Mouse (Mus musculus) liver, adult 2 months (tissue): ENCODE results near the gene Nop2.

Experiments
- CTCF ChIP-seq: fragments of 200-500 bp; IDR thresholded peaks from 2 replicates; pipeline ENCODE4 v1.5.1; 2011; ENCODE audit warnings: low read depth, low read length, control low read depth
- POLR2A ChIP-seq: fragments of 200-500 bp; IDR thresholded peaks from 2 replicates; pipeline ENCODE4 v1.6.1; 2011; ENCODE audit warnings: low read length, control low read depth; ENCODE audit not compliant: insufficient read depth; ENCODE audit errors: extremely low read depth

DNA sequence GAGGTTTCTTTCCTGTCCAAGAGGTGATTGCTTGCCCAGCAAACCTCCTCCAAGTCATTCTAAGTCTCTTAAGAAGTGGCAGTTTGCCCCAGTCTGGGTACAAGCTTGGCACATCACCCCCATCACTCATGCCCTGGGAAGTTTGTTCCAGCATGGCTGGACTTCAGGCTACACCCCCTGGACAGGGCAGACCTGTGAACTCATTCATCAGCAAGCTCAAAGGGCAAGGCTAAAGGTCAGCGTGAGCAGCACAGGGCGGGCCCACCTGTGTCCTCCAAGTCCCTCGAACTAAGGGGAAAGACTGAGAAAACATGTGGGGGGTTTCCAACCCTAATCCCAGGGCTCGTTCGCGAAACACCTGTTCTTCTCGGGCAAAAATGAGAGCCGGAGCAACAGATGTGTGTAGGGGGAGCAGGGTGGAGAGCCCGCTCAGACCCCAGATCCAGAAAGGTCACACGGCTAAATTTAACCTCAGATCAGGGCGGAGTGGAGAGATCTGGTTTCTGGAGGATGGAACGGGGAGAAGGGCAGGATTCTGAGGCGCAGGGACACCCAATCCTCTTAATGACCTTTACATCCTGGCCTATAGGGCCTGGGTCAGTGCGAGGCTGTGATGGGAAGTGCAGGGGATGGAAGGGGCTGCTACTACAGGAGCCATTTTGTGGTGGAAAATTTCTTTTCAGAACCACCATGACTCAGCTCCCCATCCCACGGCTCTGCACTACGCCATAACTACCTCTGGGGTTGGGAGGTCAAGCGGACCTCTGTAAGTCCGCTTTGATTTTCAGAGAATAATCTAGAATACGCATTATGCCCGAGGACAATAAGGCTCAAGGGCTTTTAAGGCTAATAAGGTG, 32.3 kb downstream of the Nop2 start:
- TF ChIP-seq CTCF = no peak
- TF ChIP-seq POLR2A = no peak
